Comparison of ENCODE assay signal across 9 mouse cellular contexts in genomic region chr11:35451636-35452035, GRCm38 (mm10).
A peak's percentile ranks its signal among the peaks of the same experiment; 100 is the strongest.
DNase-seq lines count a peak whose midpoint lies in the region; ATAC-seq and TF ChIP-seq lines count a peak whose summit lies in the region.
"Had no signal": no experiment of that assay in that cellular context is flagged by ENCODE, and none has a peak within 500 bp of the region (broad histone marks: within the 10 kb centered on the region; RNA-seq: fewer than 3 reads in every experiment).

No protein-coding gene starts in this region.

- no peak overlapping the region for H3K27ac ChIP-seq in midbrain, embryonic 10.5 days (replicated peaks)
- no peak overlapping the region for H3K27ac ChIP-seq in midbrain, embryonic 16.5 days (ENCODE audit: low read length)
- no peak overlapping the region for H3K27ac ChIP-seq in kidney, postnatal 0 days
- H3K27ac ChIP-seq in liver, embryonic 11.5 days (ENCODE audit: low read depth, low read length), result no peak overlapping the region
- H3K27ac ChIP-seq: embryonic facial prominence, embryonic 12.5 days had no signal

- H3K4me2 ChIP-seq in midbrain, embryonic 16.5 days (ENCODE audit: low read length), result no peak overlapping the region
- no peak overlapping the region for H3K4me2 ChIP-seq in kidney, postnatal 0 days (ENCODE audit: low read length)
- H3K4me2 ChIP-seq in liver, embryonic 11.5 days, result no peak overlapping the region
- H3K4me2 ChIP-seq: embryonic facial prominence, embryonic 12.5 days had no signal

- peaks cover 92% of the 10 kb centered on the region for H3K27me3 ChIP-seq in midbrain, embryonic 10.5 days (ENCODE audit: low read depth, poor library complexity, severe bottlenecking)
- peaks cover 31% of the 10 kb centered on the region for H3K27me3 ChIP-seq in midbrain, embryonic 16.5 days (ENCODE audit: control insufficient read depth, insufficient read depth, low read depth, low read length)
- H3K27me3 ChIP-seq in kidney, postnatal 0 days (ENCODE audit: insufficient read depth, low read length), result no peaks in the 10 kb centered on the region
- no peaks in the 10 kb centered on the region for H3K27me3 ChIP-seq in liver, embryonic 11.5 days (replicated peaks; ENCODE audit: control insufficient read depth, insufficient read depth, low read length)

- no peaks in the 10 kb centered on the region for H3K9me3 ChIP-seq in midbrain, embryonic 10.5 days (replicated peaks)
- no peaks in the 10 kb centered on the region for H3K9me3 ChIP-seq in midbrain, embryonic 16.5 days (replicated peaks; ENCODE audit: control insufficient read depth, low read length, poor library complexity, severe bottlenecking)
- H3K9me3 ChIP-seq in kidney, postnatal 0 days (replicated peaks; ENCODE audit: low read length), result no peaks in the 10 kb centered on the region
- no peaks in the 10 kb centered on the region for H3K9me3 ChIP-seq in liver, embryonic 11.5 days (ENCODE audit: control insufficient read depth, low read length)
- H3K9me3 ChIP-seq: embryonic facial prominence, embryonic 12.5 days had no signal

- 30% methylated on average over 4 of the region's 4 CpGs for WGBS in midbrain, embryonic 10.5 days
- 19% methylated on average over 4 of the region's 4 CpGs for WGBS in midbrain, embryonic 16.5 days
- 30% methylated on average over 4 of the region's 4 CpGs for WGBS in kidney, postnatal 0 days
- 34% methylated on average over 4 of the region's 4 CpGs for WGBS in liver, embryonic 11.5 days

- H3K4me1 ChIP-seq in midbrain, embryonic 10.5 days, result peaks cover 42% of the 10 kb centered on the region
- H3K4me1 ChIP-seq in midbrain, embryonic 16.5 days (ENCODE audit: control insufficient read depth, insufficient read depth, low read length), result peaks cover 9% of the 10 kb centered on the region
- peaks cover 7% of the 10 kb centered on the region; the same call in 1 of the 2 replicates for H3K4me1 ChIP-seq in kidney, postnatal 0 days (replicated peaks; ENCODE audit: insufficient read depth, low read length)
- no peaks in the 10 kb centered on the region for H3K4me1 ChIP-seq in liver, embryonic 11.5 days (replicated peaks; ENCODE audit: control insufficient read depth, insufficient read depth, low read length)

- no peak overlapping the region for H3K9ac ChIP-seq in midbrain, embryonic 16.5 days (ENCODE audit: low read depth, low read length)
- H3K9ac ChIP-seq in kidney, postnatal 0 days (ENCODE audit: low read depth, low read length), result no peak overlapping the region
- H3K9ac ChIP-seq in liver, embryonic 11.5 days (ENCODE audit: low read depth, low read length), result no peak overlapping the region
- H3K9ac ChIP-seq: embryonic facial prominence, embryonic 12.5 days had no signal

- no peak for ATAC-seq in midbrain, embryonic 16.5 days
- peak; percentile 34; the same call in 1 of the 2 replicates for ATAC-seq in kidney, postnatal 0 days (replicated peaks; ENCODE audit: low FRiP score, low read depth)
- no peak for ATAC-seq in liver, embryonic 11.5 days (replicated peaks; ENCODE audit: low FRiP score)

- TF ChIP-seq CTCF in kidney, postnatal 0 days (IDR thresholded peaks at IDR 0.05; ENCODE audit: low read depth), result peak; percentile 97

- no peak overlapping the region for H3K4me3 ChIP-seq in midbrain, embryonic 10.5 days
- no peak overlapping the region for H3K4me3 ChIP-seq in midbrain, embryonic 16.5 days (ENCODE audit: low read depth, low read length)
- H3K4me3 ChIP-seq in kidney, postnatal 0 days (replicated peaks; ENCODE audit: low read depth, low read length), result no peak overlapping the region
- H3K4me3 ChIP-seq in liver, embryonic 11.5 days (ENCODE audit: low read depth, low read length), result no peak overlapping the region
- H3K4me3 ChIP-seq: embryonic facial prominence, embryonic 12.5 days had no signal

- DNase-seq in midbrain, embryonic 10.5 days (ENCODE audit: low spot score), result peak; percentile 79
- peak; percentile 81 to 84 for DNase-seq in cerebellum, postnatal 14 days
- peak; percentile 74 to 80 for DNase-seq in frontal cortex, postnatal 36 days (ENCODE audit: low spot score in 2 of 2)
- peak; percentile 86 for DNase-seq in kidney, postnatal 0 days (ENCODE audit: low spot score)
- DNase-seq in liver, embryonic 11.5 days (ENCODE audit: low spot score), result peak; percentile 63
- peak; percentile 52 for DNase-seq in ovary, postnatal 10 days (ENCODE audit: low spot score)
- DNase-seq in thymus, postnatal 10 days (ENCODE audit: low spot score in 2 of 2), result peak; percentile 27 to 62

- H3K36me3 ChIP-seq in midbrain, embryonic 10.5 days, result no peaks in the 10 kb centered on the region
- no peaks in the 10 kb centered on the region for H3K36me3 ChIP-seq in midbrain, embryonic 16.5 days (ENCODE audit: control insufficient read depth, insufficient read depth, low read length)
- no peaks in the 10 kb centered on the region for H3K36me3 ChIP-seq in kidney, postnatal 0 days (ENCODE audit: insufficient read depth, low read length)
- H3K36me3 ChIP-seq in liver, embryonic 11.5 days (ENCODE audit: control insufficient read depth, insufficient read depth, low read length), result no peaks in the 10 kb centered on the region
- H3K36me3 ChIP-seq: embryonic facial prominence, embryonic 12.5 days had no signal
